Mouse (Mus musculus) adrenal gland, postnatal 14 days (tissue): Measurements from ENCODE around the gene Thbs2. TPM values are rescaled to one million over a fixed set of nuclear protein-coding genes. Genes with fewer than 3 reads are reported as not detected.

Source experiments
- DNase-seq: peaks from one replicate; pipeline ENCODE4 v3.0.0; 2021; ENCODE audit warnings: mixed read lengths
- total RNA-seq: library from RNA; stranded (reverse); gene quantifications from 2 replicates; pipeline ENCODE4 v1.2.3, GENCODE M21; 2021

The Thbs2 gene
- total RNA-seq, 1 experiment from 2014 or later, result 6.4 TPM

DNA sequence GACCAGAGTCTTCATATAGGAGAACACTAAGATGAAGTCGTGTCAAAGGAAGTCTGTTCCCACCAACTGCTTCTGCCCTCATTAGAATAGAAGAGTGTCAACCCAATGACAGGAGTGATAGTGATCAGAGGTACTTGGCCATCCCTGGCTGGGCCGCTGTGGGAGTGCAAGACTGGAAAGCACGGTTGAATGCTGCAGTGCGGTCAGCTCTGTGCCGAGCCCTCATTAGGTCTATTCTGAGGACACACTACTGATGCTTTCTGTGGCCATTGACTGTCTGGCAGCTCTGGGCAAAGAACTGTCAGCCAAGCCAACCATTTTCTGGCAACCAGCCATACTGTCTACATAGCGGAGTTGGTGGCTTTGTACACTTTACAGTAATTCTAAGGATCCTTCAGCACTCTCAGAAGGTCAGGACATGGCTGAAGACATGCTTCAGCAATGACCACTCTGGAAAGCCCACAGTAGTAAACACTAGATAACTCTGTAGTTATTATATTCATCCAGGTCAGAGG, 2.3 kb upstream of the Thbs2 start:
- no peak for DNase-seq

DNA sequence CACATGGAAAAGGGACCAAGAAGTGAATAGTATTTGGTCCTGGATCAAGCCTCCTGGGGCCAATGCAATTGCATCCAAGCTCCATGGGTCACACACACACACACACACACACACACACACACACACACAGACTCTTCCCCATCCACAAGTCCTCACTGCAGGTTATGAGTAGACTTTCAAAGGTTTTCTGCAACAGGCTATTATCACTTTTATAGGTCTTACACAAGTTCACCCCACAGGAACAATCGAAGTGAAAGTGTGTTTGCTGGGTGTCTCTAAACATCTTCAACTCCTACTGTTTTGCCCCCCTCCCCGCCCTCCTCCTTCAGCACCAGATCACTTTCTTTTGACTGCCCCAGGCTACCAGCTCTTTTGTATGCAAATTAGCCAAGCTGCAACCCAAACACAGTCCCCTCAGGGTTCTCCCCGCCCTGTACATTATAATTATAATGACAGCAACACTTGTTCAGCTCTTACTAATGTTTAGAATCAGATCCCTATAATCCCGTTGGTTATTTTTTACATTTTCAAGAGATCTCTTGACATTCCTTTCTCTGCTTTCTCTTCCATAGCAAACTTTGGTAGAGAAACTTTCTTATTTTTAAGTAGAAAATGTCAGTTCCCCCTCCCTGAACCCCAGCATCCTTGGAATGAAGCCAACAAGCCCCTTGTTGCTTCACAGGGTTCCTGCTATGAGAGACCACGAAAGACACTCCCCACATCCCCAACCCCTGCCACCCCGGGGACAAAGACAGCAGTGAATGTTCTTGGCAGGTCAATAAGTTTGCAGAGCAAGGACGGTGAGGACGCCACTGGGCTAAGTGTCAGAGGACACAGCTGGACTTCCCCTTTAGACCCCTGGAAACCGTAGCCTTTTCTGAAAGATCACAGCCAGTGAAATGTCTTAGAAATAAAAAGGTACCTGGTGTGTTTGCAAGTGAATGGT, 714 bp downstream of the Thbs2 start:
- no peak for DNase-seq

GRCm38 (mm10) chr17:14691901-14692300, 2.1 kb downstream of the Thbs2 start:
- DNase-seq, result no peak

GRCm38 (mm10) chr17:14691197-14691596, 2.8 kb downstream of the Thbs2 start:
- DNase-seq, result no peak

DNA sequence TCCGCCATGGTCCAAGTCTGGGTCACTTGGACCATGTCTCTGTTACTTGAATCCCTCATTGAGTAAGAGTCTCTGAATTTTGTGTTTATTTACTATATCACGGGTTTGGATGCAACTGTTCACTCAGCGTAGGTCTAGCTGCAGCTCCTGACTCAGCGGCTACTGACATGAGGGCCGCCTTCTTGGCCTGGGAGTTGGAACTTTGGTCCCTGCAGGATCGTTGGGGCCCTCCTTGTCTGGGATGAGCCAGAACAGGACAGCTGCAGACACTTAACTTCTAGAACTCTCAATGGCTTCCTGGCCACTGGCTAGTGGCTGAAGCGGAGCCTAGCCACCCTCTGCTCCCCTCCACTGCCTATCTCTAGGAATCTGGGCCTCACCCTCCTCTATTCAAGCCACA, 11.2 kb downstream of the Thbs2 start:
- no peak for DNase-seq

GRCm38 (mm10) chr17:14681047-14681446, 13.0 kb downstream of the Thbs2 start:
- no peak for DNase-seq

DNA sequence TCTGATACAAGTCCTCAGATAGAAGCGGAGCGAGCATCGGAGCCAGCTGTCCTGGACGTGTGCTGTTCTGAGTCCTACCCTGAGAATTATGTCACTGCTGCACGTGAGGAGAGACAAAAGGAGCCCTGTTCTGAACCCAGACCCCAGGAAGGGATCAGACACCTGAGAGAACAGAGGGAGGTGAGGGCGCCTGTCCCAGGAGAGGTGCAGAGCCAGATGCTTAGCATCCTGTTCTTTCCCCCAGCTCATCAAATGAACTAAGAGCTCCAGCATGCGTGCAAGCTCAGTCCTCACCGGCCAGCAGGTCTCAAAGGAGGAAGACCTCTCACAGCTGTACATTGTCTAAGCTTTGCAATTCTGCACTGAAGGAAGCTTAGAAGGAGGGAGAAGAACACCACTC, 16.8 kb downstream of the Thbs2 start:
- DNase-seq, result no peak

- no peak for DNase-seq
Observed at GRCm38 (mm10) chr17:14675517-14675916, 18.5 kb downstream of the Thbs2 start.

DNA sequence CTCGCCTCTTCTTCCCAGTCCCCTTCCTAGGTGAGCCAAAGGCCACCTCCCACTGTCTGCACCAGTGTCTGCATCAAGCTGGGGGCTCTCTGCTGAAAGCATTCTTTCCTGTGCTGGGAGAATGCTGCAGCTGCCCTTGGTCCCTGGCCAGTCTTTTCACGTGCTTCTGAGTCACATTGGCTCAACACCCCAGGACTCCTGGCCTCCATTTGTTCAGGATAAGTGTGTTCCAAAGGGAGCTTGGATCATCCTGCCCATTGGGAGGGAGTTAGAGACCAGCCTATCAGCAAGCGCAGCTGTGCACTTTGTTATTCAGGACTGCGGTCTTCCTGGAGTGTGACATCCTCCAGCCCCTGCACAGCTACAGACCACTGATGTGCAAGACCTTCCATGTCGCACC, 21.6 kb downstream of the Thbs2 start:
- peak; percentile 75 for DNase-seq

- no peak for DNase-seq
Observed at GRCm38 (mm10) chr17:14667225-14667624, 26.8 kb downstream of the Thbs2 start.

GRCm38 (mm10) chr17:14666451-14666850, 27.6 kb downstream of the Thbs2 start:
- DNase-seq, result no peak

GRCm38 (mm10) chr17:14663366-14663765, 30.7 kb downstream of the Thbs2 start:
- no peak for DNase-seq

- no peak for DNase-seq
Observed at GRCm38 (mm10) chr17:14662409-14662808, 31.6 kb downstream of the Thbs2 start.

DNA sequence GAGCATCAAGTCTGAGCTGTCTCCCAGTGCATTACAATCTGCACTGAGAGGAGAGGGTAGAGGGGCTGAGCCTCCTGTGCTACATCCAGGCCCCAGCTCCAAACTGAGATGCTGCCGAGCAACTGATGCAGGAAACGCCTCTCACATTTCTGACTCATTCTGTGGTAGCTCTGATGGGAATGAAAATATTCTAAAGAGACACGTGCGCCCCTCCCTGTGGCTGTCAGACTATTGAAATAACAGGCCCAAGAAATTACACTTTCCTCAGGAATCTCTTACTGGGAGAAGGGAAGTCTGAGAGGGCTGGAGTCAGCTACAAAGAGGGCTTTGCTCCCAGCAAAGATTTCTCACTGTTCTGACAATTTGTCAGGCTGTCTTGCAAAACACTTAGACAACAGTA, 34.3 kb downstream of the Thbs2 start:
- DNase-seq, result no peak

DNA sequence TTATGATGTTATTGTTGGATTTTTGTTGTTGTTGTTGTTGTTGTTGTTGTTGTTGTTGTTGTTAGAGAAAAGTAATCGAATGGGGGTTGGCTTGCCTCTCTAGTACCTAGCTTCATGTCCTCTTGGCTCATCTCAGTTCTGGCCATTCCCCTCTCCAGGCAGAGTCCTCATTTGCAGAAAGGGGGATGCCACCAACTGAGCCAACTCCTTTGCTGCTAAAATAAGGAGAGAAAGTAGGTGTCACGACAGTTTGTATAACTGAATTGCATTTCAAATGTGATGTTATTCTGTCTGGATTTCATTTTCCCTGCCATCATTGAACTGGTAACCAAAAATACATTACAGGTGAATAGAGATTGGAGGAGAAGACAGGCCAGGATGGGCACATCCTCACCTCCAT, 35.9 kb downstream of the Thbs2 start:
- no peak for DNase-seq

DNA sequence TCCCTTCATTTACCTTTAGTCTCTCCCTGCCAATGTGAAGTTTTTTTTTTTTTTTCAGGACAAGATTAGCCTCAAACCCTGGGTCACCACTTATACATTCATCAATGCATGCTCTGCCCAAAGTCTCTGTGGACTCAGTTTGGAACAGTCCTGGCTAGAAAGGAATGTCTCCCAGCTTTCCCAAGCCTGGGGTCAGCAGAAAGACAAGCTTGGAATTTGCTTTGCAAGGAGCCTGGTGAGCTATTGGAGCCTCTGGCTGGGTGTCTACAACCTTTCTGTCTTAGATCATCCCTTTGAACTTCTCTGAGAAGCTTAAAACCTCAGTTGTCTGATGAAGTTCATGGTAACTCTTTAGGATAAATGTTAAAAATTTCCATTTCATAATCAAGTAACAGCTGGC, 36.9 kb downstream of the Thbs2 start:
- DNase-seq, result no peak

DNA sequence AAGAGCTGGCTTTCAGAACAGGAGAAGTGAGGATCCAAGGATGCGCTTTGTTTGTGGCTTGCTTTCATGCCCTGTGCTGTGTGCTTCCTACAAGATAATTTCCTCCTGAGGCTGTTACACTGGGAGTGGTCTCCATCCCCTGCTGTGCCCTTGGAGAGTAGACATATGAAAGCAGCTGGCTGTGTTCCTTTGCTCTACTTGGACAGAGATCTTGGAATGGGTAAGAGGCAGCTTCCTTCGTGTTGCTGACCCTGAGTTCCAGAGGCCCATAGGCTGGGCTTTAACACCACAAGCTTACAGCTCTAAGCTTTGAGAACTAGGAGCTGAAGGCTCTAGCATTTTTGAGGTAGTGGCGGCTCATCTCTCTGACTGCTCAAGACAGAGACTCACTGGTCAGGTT, 39.1 kb downstream of the Thbs2 start:
- no peak for DNase-seq

DNA sequence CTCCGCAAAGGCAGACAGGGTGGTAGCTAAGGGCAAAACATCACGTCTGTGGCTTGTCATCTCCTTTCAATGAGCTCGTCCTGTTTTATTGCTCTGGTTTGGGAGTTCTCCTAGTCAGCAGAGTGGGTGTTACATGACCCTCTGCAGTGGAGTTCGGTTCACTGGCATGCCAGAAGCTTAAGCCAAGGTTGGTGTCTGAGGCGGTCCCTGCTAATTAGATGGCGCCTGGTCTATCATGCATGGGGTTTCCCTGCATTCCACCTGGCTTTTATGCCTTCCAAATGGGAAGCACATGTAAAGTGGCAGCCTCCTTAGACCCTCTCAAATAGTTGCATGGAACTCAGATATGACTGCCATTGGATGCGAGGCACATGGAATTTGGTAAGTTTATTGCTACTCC, 42.0 kb downstream of the Thbs2 start:
- DNase-seq, result no peak

DNA sequence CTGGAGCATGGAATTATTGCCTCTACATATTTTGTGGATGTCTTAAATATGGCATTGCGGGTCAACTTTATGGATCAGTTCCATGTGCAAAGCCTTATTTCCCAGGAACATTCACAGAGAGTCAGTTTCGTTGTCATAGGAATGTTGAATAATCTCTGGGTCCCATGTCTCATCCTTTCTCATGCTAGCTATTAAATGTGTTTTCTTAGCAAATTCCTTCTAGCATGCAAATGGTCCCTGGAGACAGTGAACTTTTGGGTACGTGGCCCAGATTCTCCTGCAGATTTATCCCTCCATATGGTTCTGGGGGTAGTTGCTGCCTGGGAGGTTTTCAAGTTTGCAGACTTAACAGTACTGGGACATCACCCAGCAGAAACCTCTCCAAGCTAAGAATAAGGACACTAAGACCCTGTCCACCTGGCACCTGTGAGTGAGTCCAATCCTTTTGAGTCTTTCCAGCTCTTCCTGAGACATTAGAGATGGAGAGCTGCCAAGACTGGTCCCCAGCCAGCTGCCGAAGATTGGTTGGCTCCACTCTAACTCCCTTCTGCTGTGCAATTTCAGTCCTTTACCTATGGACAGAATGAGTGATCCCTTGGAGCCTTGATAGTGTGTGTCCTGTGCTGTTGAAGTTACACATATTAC, 45.9 kb downstream of the Thbs2 start:
- no peak for DNase-seq

- DNase-seq, result no peak
Observed at GRCm38 (mm10) chr17:14643996-14644395, 50.0 kb downstream of the Thbs2 start.

- peak; percentile 50 for DNase-seq
Observed at GRCm38 (mm10) chr17:14640351-14641115, 53.5 kb downstream of the Thbs2 start.

GRCm38 (mm10) chr17:14635546-14636323, 58.3 kb downstream of the Thbs2 start:
- DNase-seq, result no peak
